Mouse (Mus musculus) heart, embryonic 13.5 days (tissue): ENCODE data around the gene Cblc. TPM values are rescaled to one million over a fixed set of nuclear protein-coding genes. Genes with fewer than 3 reads are reported as not detected.

ENCODE experiments used
- ATAC-seq: fragments of 200-750 bp; cut with Nextera tagmentation; 2 replicates; pipeline ENCODE4 v1.8.0; 2017; ENCODE audit warnings: moderate TSS enrichment; ENCODE audit not compliant: insufficient number of reproducible peaks, low FRiP score, low TSS enrichment; ENCODE audit errors: extremely low read depth
- H3K27ac ChIP-seq: fragments of 300-500 bp; sonication (generic); replicated peaks from 2 replicates; pipeline ENCODE4 v1.5.1; 2015; ENCODE audit warnings: moderate library complexity, mild to moderate bottlenecking, inconsistent platforms
- H3K27me3 ChIP-seq: fragments of 300-500 bp; sonication (generic); replicated peaks from 2 replicates; pipeline ENCODE4 v1.6.1; 2015; ENCODE audit warnings: mild to moderate bottlenecking, inconsistent platforms
- H3K36me3 ChIP-seq: fragments of 300-500 bp; sonication (generic); 2 replicates; pipeline ENCODE4 v1.6.1; 2015; ENCODE audit warnings: mild to moderate bottlenecking, inconsistent platforms
- H3K4me1 ChIP-seq: fragments of 300-500 bp; sonication (generic); 2 replicates; pipeline ENCODE4 v1.6.1; 2015; ENCODE audit warnings: inconsistent platforms
- H3K4me2 ChIP-seq: fragments of 300-500 bp; sonication (generic); 2 replicates; pipeline ENCODE4 v1.6.1; 2015; ENCODE audit warnings: inconsistent platforms, mild to moderate bottlenecking, moderate library complexity
- H3K4me3 ChIP-seq: fragments of 300-500 bp; sonication (generic); 2 replicates; pipeline ENCODE4 v1.5.1; 2015; ENCODE audit warnings: moderate library complexity, mild to moderate bottlenecking, inconsistent platforms
- H3K9ac ChIP-seq: fragments of 300-500 bp; sonication (generic); 2 replicates; pipeline ENCODE4 v1.6.1; 2015; ENCODE audit warnings: inconsistent platforms, mild to moderate bottlenecking, moderate library complexity
- H3K9me3 ChIP-seq: fragments of 300-500 bp; sonication (generic); 2 replicates; pipeline ENCODE4 v1.6.1; 2016; ENCODE audit warnings: inconsistent platforms
- WGBS: fragments of 180-500 bp; shearing (Covaris S2); methylation state at CpG from one replicate; pipeline ENCODE4 v1.1.7; 2015; ENCODE audit warnings: mixed read lengths; 5-methylcytosine and 5-hydroxymethylcytosine counted together
- polyA plus RNA-seq: library from polyadenylated mRNA; unstranded; fragments of >200 nt; fragmentation: Nextera tagmentation; extraction: Ambion mirVana; gene quantifications from 2 replicates; pipeline ENCODE4 v1.2.1, GENCODE M21; 2015

Gene Cblc
- polyA plus RNA-seq, 1 experiment from 2014 or later, result 0.59 TPM

DNA sequence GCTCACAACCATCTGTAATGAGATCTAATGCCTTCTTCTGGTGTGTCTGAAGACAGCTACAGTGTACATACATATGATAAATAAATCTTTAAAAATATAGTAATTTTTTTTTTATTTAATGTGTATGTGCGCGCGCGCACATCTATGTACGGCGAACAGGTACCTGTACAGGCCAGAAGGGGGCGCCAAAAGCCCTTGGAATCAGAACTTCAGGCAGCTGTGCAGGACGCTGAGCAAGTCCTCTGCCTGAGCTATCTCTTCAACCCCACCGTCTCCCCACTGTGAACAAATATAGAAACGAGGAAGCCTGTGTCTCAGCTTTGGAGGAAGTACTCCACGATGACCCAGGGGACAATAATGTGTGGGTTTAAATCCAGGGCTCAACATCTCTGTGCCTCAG is 56.3 kb downstream of the Cblc start:
- peaks cover 76% of the 10 kb centered on the region for H3K36me3 ChIP-seq
- ATAC-seq, result no peak
- peaks cover 4% of the 10 kb centered on the region; the same call in 1 of the 2 replicates for H3K9me3 ChIP-seq
- H3K9ac ChIP-seq, result no peak overlapping the region
- no peak overlapping the region for H3K4me3 ChIP-seq
- WGBS, result 78% methylated on average over 11 of the region's 11 CpGs
- H3K27ac ChIP-seq, result no peak overlapping the region
- H3K4me2 ChIP-seq, result no peak overlapping the region
- no peaks in the 10 kb centered on the region for H3K27me3 ChIP-seq
- peaks cover 49% of the 10 kb centered on the region for H3K4me1 ChIP-seq

DNA sequence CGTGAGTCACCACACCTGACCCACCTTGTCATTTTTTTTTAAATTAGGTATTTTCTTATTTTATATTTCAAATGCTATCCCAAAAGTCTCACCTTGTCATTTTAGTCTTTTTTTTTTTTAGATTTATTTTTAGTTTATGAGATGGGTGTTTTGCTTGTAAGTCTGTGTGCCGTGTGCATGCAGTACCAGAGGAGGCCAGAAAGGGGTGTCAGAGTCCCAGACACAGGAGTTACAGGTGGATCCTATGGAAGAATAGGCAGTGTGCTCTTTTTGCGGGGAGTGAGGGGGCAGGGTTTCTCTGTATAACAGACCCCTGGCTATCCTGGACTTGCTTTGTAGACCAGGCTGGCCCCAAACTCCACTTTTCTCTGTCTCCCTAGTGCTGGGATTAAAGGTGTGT is 57.8 kb downstream of the Cblc start:
- 96% methylated on average over 3 of the region's 3 CpGs for WGBS
- Histone ChIP-seq H3K4me1 (peaks cover 34% of the 10 kb centered on the region), H3K9ac (no peak overlapping the region), H3K27me3 (no peaks in the 10 kb centered on the region), H3K4me3 (no peak overlapping the region), H3K9me3 (peaks cover 4% of the 10 kb centered on the region; the same call in 1 of the 2 replicates), H3K4me2 (no peak overlapping the region), H3K27ac (no peak overlapping the region), H3K36me3 (peaks cover 89% of the 10 kb centered on the region)
- ATAC-seq, result no peak

DNA sequence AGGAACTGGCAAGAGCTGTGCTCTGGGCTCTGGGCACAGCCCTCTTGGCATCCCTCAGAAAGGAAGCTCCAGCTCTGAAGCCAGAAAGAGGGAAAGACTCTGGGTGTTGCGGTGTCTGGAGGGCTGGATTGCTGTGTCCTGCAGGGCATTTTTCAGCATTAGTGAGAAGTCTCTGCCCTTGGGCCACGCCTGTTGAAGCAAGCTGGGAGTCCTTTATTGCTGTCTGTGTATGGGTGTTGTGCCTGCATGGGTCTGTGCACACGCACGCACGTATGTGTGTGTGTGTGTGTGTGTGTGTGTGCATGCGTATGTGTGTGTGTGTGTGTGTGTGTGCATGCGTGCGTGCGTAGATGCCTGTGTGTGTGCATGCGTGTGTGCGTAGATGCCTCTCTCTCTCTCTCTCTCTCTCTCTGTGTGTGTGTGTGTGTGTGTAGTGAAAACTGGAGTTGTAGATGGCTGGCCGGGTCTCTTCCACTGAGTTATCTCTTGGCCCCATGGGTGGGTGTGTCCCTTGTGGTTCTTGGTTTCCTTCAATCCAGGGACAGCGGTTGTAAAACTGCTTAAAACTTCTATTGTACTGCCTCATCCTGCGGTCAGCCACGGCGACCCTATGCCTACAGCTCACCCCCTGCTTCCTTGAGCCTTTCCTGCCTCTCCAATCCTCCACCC is 60.1 kb downstream of the Cblc start:
- H3K9ac ChIP-seq, result no peak overlapping the region; the same call in 1 of the 2 replicates
- ATAC-seq, result no peak
- H3K4me1 ChIP-seq, result peaks cover 17% of the 10 kb centered on the region
- H3K9me3 ChIP-seq, result peaks cover 4% of the 10 kb centered on the region; the same call in 1 of the 2 replicates
- H3K27me3 ChIP-seq, result no peaks in the 10 kb centered on the region
- H3K36me3 ChIP-seq, result peaks cover 95% of the 10 kb centered on the region
- H3K4me2 ChIP-seq, result no peak overlapping the region; the same call in 1 of the 2 replicates
- WGBS, result 73% methylated on average over 16 of the region's 16 CpGs
- H3K27ac ChIP-seq, result 0 out of 2 replicates have a peak overlapping the region, but pooled peaks have one; percentile 33
- H3K4me3 ChIP-seq, result no peak overlapping the region

- Histone ChIP-seq H3K36me3 (peaks cover 95% of the 10 kb centered on the region), H3K27ac (no peak overlapping the region)
Measured at GRCm38 (mm10) chr7:19734178-19734666, 62.4 kb downstream of the Cblc start.

More at GRCm38 (mm10) chr7:19734178-19734666, 62.4 kb downstream of the Cblc start:
- Histone ChIP-seq H3K9ac (no peak overlapping the region), H3K9me3 (no peaks in the 10 kb centered on the region), H3K4me3 (no peak overlapping the region), H3K4me2 (no peak overlapping the region), H3K27me3 (no peaks in the 10 kb centered on the region), H3K4me1 (peaks cover 6% of the 10 kb centered on the region; the same call in 1 of the 2 replicates)
- no peak for ATAC-seq
- 84% methylated on average over 10 of the region's 10 CpGs for WGBS

Other genes with a start within 250 kb of the Cblc start
- 15.0 and 17.2 TPM in 2 replicates for gene Ppp1r37, start 233.7 kb downstream of the Cblc start, polyA plus RNA-seq
- gene Zfp296, start 219.5 kb downstream of the Cblc start, polyA plus RNA-seq, result 0.12 and 0.32 TPM in 2 replicates
- 114 and 134 TPM in 2 replicates for gene Gemin7, start 219.2 kb downstream of the Cblc start, polyA plus RNA-seq
- gene Clasrp, start 192.3 kb downstream of the Cblc start, polyA plus RNA-seq, result 30.8 and 31.8 TPM in 2 replicates
- 5.6 and 6.2 TPM in 2 replicates for gene Relb, start 167.4 kb downstream of the Cblc start, polyA plus RNA-seq
- gene Clptm1, start 131.8 kb downstream of the Cblc start, polyA plus RNA-seq, result 74.5 and 74.6 TPM in 2 replicates
- 3.6 and 22.3 TPM in 2 replicates for gene Apoc2, start 118.9 kb downstream of the Cblc start, polyA plus RNA-seq
- gene Gm44805, start 115.4 kb downstream of the Cblc start, polyA plus RNA-seq, result 2.9 TPM in 1 of 2 replicates, not detected in the other
- 0.84 and 3.7 TPM in 2 replicates for gene Apoc4, start 115.3 kb downstream of the Cblc start, polyA plus RNA-seq
- gene Apoc1, start 104.1 kb downstream of the Cblc start, polyA plus RNA-seq, result 8.8 and 13.9 TPM in 2 replicates
- gene Apoe, start 97.6 kb downstream of the Cblc start, polyA plus RNA-seq, result 480 and 561 TPM in 2 replicates
- gene Tomm40, start 81.4 kb downstream of the Cblc start, polyA plus RNA-seq, result 128 and 146 TPM in 2 replicates
- 89.3 and 89.4 TPM in 2 replicates for gene Nectin2, start 46.3 kb downstream of the Cblc start, polyA plus RNA-seq
- 223 and 250 TPM in 2 replicates for gene Bcam, start 25.8 kb downstream of the Cblc start, polyA plus RNA-seq
- gene Bcl3, start 26.0 kb upstream of the Cblc start, polyA plus RNA-seq, result 1.5 and 1.9 TPM in 2 replicates
- gene Gm19345, start 55.2 kb upstream of the Cblc start, polyA plus RNA-seq, result not detected in 2 replicates
- gene Ceacam16, start 64.5 kb upstream of the Cblc start, polyA plus RNA-seq, result 0.13 TPM in 1 of 2 replicates, not detected in the other
- not detected in 2 replicates for gene Ceacam19, start 91.2 kb upstream of the Cblc start, polyA plus RNA-seq
- 15.7 TPM in 2 replicates for gene Pvr, start 124.4 kb upstream of the Cblc start, polyA plus RNA-seq
- 1.2 and 1.6 TPM in 2 replicates for gene Igsf23, start 153.9 kb upstream of the Cblc start, polyA plus RNA-seq
- gene Ceacam20, start 168.6 kb upstream of the Cblc start, polyA plus RNA-seq, result not detected in 2 replicates
- gene Nlrp9b, start 194.7 kb upstream of the Cblc start, polyA plus RNA-seq, result not detected in 2 replicates